Mouse (Mus musculus): ENCODE results near the gene Phactr4.
A peak's percentile ranks its signal among the peaks of the same experiment; 100 is the strongest.
"Not testable (repeated sequence)": the region's sequence is repeated elsewhere in the genome, so short reads cannot be mapped to it uniquely, and the experiment has no call there.

Phactr4 gene

DNA sequence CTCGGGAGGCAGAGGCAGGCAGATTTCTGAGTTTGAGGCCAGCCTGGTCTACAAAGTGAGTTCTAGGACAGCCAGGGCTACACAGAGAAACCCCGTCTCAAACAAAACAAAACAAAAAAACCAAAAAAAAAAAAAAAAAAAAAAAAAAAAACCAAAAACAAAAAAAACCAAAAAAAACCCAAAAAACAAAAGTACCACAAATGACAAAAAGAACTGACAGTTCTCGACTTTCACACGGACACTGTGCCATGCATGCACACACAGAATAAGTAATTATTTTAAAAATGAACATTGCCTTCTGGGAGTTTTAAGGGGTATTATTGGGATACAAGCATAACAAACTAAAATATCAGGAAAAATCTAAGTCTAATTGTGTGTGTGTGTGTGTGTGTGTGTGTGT, 9.0 kb downstream of the Phactr4 start:
- not testable (repeated sequence) for DNase-seq (ENCODE audit: extremely low read depth, insufficient read length, low spot score)

DNA sequence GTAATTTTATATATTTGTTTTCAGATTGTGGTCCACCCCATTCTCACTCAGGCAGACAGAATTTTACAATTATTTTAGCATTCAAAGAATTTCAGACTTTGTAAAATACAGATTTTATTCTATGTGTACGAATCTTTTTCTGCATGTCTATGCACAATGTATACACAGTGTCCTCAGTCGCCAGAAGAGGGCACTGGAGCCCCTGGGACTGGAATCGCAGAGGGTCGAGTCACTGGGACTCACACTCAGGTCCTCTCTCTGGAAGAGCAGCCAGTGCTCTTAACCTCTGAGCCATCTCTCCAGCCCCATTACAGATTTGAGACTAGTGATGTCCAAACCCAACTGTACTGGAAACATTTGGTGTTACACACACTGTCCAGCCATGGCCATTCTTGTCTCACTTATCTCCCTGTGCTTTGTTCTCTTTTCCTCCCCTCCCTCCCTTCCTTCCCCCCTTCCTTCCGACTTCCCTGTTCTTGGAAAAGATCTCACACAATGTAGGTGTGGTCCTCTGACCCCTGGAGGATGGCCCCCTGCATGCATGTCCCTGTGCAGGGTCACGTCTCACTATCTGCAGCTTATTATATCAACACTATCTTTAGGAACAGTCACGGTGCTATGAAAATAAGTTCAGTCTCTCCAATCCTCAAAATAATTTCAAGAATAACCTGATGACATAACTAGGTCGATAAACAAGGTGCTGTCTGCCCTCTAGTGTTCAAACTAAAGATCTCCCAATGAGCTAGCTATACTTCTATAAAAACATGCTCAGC, 10.8 kb downstream of the Phactr4 start:
- no peak for DNase-seq (ENCODE audit: extremely low read depth, insufficient read length, low spot score)

DNA sequence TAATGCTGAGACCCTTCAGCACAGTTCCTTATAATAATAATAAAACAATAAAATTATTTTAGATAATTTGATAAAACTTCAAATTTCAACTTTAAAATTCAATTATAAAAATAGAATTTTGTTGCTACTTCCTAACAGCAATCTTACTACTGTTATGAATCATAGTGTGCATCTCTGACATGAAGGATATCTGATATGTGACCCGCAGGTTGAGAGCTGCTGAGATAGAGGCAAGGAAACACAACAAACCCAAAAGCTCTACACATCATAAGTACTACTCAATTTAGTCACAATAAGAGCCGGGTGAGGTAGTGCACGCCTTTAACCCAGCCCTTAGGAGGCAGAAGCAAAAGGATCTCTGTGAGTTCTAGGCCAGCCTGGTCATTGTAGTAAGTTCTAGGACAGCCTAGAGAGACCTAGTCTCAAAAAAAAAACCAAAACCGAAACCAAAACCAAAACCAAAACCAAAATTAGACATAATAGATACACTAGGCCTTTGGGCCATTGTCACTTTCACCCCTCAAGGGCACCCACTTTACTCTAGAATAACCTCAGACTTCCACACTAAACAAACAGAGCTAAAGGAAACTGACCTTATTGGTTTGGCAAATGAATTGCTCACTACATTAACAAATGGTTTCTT, 12.6 kb downstream of the Phactr4 start:
- no peak for DNase-seq (ENCODE audit: extremely low read depth, insufficient read length, low spot score)

DNA sequence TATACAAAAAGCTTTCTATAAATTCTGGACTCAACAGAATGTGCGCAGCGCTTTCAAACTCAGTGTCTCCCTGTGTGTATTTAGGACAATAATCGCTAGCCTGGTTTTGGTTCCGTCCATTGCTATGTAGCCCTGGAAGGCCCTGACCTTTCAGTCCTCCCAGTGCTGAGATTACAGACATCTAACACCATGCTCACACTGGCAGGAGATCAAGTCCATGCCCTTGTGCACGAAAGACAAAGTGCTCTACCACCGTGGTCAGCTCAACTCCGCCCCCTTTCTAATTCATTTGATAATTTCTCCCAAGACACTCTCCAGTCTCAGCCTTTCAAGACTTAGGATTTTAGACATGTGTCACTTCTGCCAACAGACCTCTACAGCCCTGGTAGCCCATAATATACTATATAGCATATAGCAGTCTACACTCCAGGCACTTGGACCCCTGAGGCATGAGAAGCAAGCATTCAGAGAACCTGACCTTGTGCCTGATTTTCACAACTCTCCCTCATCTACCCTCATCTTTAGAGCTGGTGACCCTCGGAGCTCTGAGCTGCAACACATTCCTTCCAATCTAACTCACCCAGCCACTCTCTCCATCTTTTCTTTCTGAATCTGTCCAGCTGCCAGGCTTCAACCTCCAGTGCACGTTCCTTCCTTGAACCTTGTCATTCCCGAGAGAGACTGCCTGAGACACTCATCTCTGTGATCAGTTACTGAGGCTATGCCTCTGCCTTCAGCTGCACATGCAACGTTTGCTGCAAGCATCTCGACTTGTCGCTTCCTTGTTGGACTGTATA, 15.7 kb downstream of the Phactr4 start:
- DNase-seq (ENCODE audit: extremely low read depth, insufficient read length, low spot score), result no peak

DNA sequence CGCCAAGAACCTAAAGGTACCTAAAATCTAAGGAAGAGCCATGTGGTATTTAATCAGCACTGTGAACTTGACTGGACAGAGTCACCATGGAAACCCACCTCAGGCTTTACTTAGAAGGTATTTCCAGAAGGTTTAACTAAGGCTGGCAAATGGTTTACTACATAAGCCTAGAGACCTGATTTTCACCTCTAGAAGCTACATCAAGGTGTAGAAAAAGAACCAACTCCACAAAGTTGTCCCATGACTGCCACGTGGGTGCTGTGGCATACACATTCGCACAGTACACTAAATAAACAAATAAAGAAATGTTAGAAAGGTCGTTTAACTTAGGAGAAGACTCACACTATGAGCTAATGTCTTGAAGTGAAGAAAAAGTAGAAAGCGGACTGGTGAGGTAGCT, 17.7 kb downstream of the Phactr4 start:
- DNase-seq (ENCODE audit: extremely low read depth, insufficient read length, low spot score), result no peak

DNA sequence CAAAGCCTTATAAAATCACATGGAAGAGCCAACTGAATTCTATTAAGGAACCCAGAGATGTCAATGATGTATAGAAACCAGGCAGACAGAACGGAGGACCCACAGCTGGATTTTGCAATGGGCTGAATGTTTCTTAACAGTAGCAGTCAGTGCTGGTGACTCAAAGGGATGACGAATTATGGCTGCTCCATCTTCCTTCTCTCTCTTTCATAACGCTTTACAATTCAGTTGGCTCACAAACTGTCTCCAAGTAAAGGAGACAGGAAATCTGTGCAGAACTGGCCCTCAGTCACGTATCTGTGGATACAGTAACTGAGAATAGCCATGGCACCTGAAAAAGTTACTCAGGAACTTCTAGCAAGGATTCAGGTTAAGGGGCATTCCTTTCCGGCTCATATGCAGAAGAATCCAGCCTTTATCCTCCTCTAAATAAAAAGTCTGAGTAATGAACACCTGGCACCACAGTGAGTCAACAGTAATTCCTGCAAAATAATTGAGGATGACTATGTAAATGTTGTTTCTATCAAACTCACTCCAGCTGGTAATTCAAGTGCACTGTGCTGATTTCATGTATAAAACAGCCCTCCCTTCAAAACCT, 19.1 kb downstream of the Phactr4 start:
- peak; percentile 57 for DNase-seq (ENCODE audit: extremely low read depth, insufficient read length, low spot score)

DNA sequence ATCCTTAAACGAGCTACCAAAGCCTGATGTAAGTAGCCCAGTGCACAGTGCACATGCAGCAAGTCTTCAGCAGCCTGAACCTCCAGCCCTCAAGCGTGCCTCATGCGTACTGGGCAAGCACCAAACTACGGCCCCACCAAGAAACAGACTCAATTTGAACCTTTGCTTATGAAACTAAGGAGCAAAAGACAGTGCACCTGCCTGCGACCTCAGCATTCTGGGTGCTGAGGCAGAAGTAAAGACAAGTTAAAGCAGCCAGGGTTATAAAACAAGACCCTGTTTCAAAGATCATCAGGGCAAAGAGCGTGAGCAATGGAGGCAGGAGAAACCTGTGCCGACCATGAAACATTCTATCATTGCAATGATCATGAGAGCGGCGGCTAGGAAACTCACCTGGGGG, 21.3 kb downstream of the Phactr4 start:
- no peak for DNase-seq (ENCODE audit: extremely low read depth, insufficient read length, low spot score)

DNA sequence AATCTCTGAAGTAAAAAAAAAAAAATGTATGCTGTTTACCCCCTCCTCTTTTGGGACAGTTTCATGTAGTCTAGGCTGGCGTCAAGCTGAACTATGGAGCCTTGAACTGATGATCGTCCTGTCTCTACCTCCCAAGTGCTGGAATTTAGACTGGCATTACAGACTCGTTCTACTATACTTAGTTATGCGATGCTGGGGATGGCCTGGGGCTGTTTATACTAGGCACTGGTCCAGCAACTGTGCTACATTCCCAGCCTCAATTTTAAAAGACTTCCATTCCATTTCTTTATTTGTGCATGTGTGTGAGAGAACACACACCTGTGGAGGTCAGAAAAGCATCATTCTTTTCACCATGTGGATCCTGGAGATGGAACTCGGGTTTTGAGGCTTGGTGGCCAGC, 23.4 kb downstream of the Phactr4 start:
- no peak for DNase-seq (ENCODE audit: extremely low read depth, insufficient read length, low spot score)

DNA sequence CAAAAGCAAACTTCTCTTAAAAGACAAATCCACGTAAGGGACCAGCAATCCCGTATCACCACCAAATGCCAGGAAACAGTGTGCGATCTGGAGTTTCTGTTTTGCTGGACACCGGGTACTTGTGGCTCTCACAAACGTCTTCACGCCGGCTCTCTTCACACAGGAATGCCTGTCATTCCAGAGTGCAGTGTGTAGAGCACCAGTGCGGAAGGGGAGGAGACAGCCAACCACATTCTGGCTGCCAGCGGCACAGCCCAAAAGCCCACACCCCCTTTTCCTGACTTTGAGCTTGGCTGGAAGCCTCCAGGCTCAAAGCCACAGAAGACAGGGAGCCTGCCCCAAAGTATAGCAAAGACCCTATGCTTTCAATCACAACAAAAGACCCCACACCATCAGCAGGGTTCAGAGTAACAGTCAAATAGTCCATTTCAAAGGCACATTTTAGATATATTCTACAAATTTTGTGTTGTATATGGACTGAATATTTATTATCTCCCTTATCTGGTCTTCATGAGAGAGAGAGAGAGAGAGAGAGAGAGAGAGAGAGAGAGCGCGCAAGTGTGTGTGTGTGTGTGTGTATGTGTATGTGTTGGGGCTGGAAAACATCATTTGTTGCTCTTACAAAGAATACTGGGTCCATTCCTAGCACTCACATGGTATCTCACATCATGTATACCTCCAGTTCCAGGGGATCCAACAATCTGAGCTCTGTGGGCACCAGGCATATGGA, 24.1 kb downstream of the Phactr4 start:
- peak; percentile 75 for DNase-seq (ENCODE audit: extremely low read depth, insufficient read length, low spot score)

DNA sequence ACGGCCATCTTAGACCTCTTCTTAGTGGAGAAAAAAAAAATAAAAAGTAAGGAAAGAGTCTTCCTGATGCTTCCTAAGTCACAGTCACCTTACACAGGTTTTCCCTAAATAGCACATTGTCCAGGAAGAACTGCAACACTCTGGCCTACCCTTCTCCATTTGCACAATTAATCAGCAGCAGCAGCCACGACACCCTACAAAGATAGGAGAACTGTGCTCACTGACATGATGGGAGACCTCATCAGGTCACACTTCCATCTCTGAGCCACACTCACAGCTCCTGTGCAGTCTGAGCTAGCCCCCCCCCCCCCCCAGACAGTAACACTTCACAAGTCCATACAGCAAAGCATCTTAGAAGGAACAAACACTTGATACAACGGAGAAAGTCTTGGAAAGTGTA, 25.2 kb downstream of the Phactr4 start:
- no peak for DNase-seq (ENCODE audit: extremely low read depth, insufficient read length, low spot score)

DNA sequence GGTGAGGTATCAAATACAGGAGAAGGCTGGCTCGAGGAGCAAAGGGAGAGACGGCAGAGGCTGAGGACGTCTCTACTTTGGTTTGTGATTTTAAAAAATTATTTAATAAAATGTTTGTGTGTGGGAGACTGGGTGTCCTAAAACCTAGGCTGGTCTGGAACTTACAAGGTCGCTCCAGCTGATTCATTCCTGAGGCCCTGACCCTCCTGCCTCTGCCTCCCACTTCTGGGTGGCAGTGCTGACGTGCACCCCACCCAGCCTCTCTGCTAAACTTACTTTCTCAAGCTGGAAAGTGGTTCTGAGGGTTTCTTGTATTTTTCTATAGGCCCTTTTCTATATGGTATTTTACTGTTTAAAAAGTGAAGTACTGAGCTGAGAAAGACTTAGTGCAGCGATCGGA, 26.0 kb downstream of the Phactr4 start:
- DNase-seq (ENCODE audit: extremely low read depth, insufficient read length, low spot score), result no peak

DNA sequence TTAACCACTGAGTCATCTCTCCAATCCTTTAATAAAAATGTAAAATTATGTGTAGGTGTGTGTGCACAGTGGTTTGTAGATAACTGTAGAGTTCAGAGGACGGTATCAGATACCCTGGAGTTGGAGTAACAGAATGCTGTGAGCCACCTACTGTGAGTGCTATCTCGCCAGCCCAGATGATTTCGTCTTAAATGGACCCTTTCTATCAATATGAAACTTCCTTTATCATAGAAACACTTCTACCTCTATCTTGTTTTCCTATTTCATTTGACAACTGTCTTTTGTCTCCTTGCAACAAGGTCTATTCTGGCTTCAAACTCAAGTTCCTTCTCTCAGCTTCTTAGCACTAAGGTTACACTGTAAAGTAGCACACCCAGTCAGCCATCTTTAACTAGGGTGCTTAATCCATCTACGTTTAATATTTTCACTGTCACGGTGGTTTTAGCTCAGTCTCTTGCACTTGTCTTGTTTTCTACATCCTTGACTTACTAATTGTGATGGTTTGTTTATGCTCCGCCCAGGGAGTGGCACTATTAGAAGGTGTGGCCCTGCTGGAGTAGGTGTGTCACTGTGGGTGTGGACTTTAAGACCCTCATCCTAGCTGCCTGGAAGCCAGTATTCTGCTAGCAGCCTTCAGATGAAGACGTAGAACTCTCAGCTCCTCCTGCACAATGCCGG, 31.1 kb downstream of the Phactr4 start:
- DNase-seq (ENCODE audit: extremely low read depth, insufficient read length, low spot score), result no peak

DNA sequence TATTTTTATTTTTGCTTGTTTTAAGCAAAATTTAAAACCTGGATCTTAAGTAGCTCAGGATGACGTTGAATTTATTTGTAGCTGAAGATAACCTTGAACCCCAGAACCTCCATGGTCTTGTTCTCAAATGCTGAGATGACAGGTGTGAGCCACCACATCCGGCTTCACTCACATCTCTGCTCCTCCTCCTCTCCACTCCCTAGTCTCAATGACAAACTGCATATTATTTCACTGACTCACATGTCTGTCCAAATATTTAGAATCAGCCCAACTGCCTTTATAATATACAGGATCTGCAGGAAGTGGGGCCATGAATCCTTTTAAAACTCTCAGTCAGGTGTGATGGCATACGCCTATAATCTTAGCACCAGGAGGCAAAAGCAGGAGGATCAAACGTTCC, 33.0 kb downstream of the Phactr4 start:
- peak; percentile 62 for DNase-seq (ENCODE audit: extremely low read depth, insufficient read length, low spot score)

DNA sequence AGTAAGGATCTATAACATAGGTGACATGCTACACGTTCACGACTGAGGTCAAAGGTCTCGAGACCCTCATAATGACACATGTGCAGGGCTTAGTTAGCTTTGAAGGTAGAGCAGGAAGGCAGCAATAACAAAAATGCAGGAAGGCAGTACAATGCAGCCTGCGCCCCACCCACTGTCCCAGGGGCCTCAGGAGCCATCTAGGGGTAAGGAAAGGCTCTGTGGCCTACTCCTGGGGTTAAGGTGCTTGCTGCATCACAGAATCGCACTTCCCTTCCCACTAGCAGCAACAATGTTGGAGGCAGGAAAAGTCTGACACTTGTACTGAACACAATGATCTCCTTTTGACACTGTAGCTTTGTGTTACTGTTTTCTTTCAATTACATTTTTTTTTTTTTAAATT, 34.7 kb downstream of the Phactr4 start:
- no peak for DNase-seq (ENCODE audit: extremely low read depth, insufficient read length, low spot score)

DNA sequence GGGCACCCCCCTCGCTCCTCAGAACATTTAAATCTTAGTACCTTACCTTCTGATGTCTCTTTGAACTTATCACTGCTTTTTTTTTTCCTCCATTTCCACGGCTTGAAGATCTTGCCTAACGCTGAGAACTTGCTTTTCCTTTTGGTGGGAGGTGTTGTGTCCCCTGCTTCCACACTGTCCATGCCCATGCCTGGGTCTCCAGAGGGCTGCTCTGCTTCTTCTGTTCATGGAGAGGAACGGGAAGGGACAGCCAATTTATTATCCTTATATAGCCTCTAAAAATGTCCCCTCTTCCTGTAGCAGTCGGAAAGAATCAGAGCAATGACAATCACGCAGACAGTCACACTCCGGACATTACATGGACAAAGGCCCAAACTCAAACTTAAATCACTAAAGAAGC, 35.4 kb downstream of the Phactr4 start:
- no peak for DNase-seq (ENCODE audit: extremely low read depth, insufficient read length, low spot score)

DNA sequence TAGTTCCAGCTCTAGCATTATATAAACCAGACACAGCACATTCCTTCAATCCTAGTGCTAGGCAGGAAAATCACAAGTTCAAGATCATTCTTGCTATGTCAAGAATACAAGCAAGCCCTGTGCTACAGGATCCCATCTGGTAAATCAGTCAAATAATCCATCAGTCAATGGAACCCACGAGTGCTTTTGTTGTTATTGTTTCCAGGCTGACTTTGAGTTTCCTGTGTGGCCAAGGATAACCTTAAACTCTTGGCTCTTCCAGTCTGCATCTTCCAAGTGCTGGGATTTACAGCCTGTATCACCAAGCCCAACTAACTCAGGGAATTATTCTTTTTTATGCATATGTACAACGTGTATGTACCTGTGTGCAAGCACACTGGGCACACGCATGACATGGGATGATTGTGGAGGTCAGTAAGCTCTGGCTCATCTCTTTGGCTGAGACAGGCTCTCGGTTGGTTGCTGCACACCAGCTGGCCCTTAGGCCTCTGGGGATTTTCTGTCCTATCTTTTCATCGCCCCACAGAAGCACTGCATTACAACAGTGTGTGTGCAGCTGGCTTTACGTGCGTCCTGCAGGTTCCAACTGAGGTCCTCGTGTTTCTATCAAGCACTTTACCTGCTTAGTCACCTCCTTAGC, 36.4 kb downstream of the Phactr4 start:
- DNase-seq (ENCODE audit: extremely low read depth, insufficient read length, low spot score), result no peak

DNA sequence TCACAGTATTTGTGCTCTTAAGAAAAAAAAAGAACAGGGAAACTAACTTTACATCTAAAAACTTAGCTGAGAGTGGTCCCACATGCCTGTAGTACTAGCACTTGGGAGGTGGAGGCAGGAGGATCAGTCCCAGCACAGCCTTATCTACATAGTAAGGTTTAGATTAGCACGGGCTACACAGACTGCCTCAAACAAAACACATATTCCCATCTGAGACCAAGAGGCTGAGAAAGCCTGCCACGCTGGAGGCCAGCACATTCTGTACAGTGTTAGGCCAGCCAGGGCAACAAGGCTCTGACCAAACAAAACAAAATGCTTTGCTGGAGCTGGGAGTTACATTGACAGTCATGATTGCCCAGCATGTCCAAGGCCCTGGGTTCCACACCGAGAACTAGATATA, 38.8 kb downstream of the Phactr4 start:
- DNase-seq (ENCODE audit: extremely low read depth, insufficient read length, low spot score), result no peak

DNA sequence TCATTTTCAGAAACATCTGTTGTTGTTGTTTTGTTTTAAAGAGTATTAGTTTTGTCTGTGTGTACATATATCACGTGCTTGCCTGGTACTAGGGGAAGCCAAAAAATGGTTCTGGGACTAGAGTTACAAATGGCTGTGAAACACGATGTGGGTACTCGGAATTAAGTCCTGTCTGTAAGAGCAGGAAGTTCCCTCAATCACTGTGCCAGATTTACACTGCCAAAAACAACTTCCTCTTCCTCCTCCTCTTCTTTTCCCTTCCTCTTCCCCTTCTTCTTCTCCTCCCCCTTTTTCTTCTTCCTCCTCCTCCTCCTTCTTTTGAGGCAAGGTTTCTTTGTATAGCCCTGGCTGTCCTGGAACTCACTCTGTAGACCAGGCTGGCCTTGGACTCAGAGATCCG, 40.0 kb downstream of the Phactr4 start:
- no peak for DNase-seq (ENCODE audit: extremely low read depth, insufficient read length, low spot score)

DNA sequence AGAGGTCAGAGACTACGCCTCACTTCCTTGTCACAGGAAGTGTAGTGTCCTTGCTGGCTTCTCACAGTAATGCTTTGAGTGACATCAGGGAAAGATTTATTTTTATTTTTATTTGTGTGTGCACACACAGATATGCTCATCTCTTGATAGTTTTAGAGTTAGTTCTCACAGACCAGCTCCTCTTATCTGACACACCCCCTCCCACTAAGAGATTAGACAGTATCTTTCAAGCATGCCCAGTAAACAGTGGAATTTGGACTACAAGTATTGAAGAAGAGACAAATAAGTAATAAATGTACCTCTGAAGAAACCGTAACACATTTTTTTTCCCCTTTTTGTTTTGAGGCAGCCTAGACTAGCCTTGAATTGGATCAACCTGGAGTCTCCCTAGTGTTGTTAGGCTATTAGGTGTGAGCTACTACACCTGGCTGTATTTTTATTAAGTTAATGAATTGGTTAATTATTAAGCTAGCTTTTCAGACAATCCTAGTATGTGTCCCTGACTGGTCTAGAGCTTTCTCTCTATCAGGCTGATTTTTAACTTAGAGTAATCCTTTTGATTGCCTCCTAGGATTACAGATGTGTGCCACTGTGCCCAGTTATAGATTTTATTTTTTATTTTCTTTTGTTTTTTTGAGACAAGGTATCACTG, 41.2 kb downstream of the Phactr4 start:
- DNase-seq (ENCODE audit: extremely low read depth, insufficient read length, low spot score), result no peak

Measured in 3134 (cell line).